Mouse (Mus musculus) liver, postnatal 0 days (tissue): ENCODE data around the gene Wwox.

ENCODE experiments used
- CTCF ChIP-seq: sonication (generic); IDR thresholded peaks from 2 replicates; pipeline ENCODE4 v1.5.1; 2016; ENCODE audit warnings: antibody characterized with exemption, low read depth
- EP300 ChIP-seq: IDR thresholded peaks from 2 replicates; pipeline ENCODE4 v1.6.1; 2016; ENCODE audit warnings: antibody characterized with exemption, low read depth, mild to moderate bottlenecking

- no peak for TF ChIP-seq CTCF
- TF ChIP-seq EP300: no peak
These were observed 760.2 kb downstream of the Wwox start for GRCm38 (mm10) chr8:115199616-115200150.
